Mouse (Mus musculus): ENCODE results near the gene Prelid3b. TPM values are rescaled to one million over a fixed set of nuclear protein-coding genes. Genes with fewer than 3 reads are reported as not detected.

Gene Prelid3b
- total RNA-seq, 2 experiments from 2014 or later = 171 to 172 TPM

DNA sequence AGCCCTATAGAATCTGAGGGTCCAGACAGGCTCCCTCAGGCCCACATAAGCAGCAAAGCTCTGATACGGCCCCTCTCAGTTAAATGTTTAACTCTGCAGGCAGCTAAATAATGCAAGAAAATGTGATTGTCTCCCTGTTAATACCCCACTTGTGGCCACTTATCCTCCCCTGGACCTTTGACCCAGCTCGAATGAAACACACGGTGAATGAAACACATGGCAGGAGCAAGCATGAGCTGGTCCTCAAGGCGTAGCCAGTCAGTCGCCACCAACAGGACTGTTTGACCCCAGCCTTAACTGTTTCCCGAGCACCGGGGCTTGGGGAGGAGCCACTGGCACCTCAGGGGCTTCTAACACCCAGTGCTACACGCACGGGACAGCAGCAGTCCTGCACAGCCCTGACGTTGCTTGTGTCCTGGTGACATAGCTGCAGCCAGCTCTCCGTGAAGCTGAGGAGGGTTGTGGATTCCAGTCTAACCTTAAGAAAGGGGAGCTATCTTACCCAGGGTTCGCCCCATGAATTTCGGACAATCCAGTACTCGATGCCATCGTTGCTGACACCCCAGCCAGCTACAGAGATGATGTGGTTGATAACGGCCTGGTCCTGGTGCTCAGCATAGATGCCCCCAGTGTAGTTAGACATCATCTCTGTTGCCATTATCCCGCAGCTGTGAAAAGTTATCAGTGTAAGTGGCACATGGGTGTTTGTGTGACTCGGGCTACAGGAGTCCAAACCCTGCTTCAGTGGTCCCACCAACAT, 44.6 kb downstream of the Prelid3b start:
- no peak for DNase-seq

DNA sequence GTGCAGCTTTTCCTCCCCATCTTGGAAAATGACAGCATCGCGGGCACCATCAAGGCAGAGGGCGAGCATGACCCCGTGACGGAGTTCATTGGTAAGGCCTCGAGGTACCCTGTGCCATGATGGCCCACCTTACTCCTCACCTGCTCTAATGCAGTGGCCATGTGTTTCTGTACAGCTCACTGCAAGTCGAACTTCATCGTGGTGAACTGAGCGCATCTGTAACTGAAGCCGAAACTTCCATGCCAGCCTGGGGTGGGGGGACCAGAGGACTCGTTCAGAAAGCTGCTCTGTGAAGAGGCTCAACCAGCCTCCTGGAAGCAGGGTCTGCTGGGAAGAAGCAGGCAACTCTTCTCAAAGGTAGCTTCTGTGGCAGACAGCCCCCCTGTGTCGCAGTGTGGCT, 46.0 kb downstream of the Prelid3b start:
- DNase-seq = no peak

DNA sequence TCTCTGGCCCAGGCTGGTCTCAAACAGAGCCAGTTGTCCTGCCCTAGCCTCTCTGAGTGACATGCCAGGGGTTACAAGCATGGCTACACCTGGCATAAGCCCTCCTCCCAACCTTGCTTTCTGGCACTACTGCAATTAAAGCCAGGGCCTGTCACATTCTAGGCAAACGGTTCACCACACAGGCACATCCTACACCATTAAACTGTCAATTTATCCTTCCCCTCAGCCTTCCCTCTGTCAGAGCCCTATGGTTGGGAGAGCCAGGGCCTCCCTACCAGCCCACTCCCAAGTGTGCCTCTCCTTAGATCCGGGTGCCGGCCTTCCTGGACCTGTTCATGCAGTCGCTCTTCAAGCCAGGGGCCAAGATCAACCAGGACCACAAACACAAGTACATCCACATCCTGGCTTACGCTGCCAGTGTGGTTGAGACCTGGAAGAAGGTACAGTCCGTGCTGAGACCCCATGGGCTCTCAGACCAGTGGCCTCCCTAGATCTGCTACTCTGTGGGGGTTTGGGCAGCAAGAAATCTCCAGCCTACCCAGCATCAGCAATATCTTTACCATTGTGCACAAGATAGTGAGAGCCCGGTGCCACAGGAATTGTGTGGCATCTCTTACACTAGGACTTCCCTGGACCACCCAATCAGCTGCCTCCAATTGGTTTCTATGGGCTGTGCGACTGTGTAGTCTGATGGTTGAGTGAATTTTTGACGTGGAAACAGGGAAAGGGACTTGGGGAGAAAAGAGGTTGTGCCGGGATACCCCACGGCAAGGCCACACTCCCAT, 48.4 kb downstream of the Prelid3b start:
- no peak for DNase-seq

DNA sequence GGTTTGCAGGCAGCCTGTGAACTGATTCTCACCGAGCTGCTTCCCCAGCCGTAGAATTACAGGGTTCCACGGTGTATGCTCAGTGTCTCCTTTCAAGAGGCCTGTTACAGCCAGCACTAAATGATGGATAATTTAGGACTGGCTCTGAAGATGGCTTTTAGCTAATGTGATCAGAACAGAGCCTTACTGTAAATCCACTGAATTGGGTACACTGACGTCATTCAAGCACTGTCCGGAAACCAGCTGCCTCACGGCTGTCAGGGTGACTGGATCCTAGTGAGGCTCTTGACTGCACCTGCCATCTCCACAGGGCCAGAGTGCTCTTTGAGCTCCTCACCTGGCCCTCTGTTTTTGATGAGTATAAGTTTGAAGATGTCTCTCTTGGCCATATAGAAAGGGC, 51.8 kb downstream of the Prelid3b start:
- no peak for DNase-seq

DNA sequence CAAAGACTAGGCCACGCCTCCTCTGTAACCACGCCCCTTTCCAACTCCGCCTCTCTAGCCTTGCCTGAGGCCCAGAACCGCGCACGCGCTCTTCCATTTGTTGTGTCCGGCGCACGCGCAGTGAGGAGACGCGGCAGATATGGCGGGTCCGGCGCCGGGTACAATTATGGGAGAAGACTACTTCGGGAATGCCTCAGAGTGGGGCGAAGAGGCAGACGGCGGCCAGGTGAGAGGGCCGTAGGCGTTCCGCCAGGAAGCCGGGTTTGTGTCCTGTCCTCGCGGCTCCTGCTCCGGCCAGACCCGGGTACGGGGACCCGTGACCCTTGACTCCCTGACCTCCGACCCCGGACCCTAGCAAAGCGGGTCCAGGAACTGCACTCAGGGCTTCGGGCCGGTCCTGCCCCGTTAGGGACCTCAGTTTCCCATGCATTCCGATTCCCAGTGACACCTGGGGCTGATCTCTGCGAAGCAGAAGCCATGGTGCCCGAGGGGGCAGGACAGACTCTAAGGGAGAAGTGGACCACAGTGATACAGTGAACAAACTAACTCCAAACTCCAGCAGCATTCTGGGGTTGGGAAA, 57.1 kb downstream of the Prelid3b start, which contains the start of gene Nelfcd:
Gene Nelfcd (plus strand): TSS at position 74 of the 580 bp plus-strand sequence.
- peak; percentile 96 for DNase-seq

Other genes with a start within 250 kb of the Prelid3b start
- 1,000 to 10,000 TPM; 5,524 to 6,088 TPM for gene Gnas, start 188.8 kb downstream of the Prelid3b start, total RNA-seq (2021)
- 1 to 10 TPM; 6.2 to 6.8 TPM for gene Gm20721, start 126.4 kb downstream of the Prelid3b start, total RNA-seq (2021)
- gene Nelfcd, start 57.3 kb downstream of the Prelid3b start, total RNA-seq (2021) = 10 to 100 TPM; 55.1 to 62.2 TPM
- 100 to 1,000 TPM; 114 to 138 TPM for gene Ctsz, start 34.0 kb downstream of the Prelid3b start, total RNA-seq (2021)
- gene Tubb1, start 22.4 kb downstream of the Prelid3b start, total RNA-seq (2021) = 1 to 10 TPM; 1.0 to 1.3 TPM
- gene Atp5e, start 9.0 kb downstream of the Prelid3b start, total RNA-seq (2021) = 100 to 1,000 TPM; 569 to 676 TPM
- gene Zfp831, start 170.5 kb upstream of the Prelid3b start, total RNA-seq (2021) = under 1 TPM; 0.54 to 0.64 TPM

Data from adrenal gland, postnatal 10 days (tissue).